Mouse (Mus musculus) kidney, adult 2 months (tissue): ENCODE measurements around the gene Myl3. TPM values are rescaled to one million over a fixed set of nuclear protein-coding genes. Genes with fewer than 3 reads are reported as not detected.

ENCODE experiments used
- DNase-seq: peaks from one replicate; pipeline ENCODE4 v3.0.0; 2021
- H3K27ac ChIP-seq: fragments of 200-500 bp; 2 replicates; pipeline ENCODE4 v1.5.1; 2012; ENCODE audit warnings: low read depth, low read length, control low read depth, inconsistent platforms; ENCODE audit not compliant: insufficient read depth
- H3K27me3 ChIP-seq: fragments of 200-500 bp; replicated peaks from 2 replicates; pipeline ENCODE4 v1.6.1; 2012; ENCODE audit warnings: mild to moderate bottlenecking, moderate library complexity, low read length, inconsistent platforms; ENCODE audit not compliant: control insufficient read depth, insufficient read depth
- H3K36me3 ChIP-seq: fragments of 200-500 bp; 2 replicates; pipeline ENCODE4 v1.6.1; 2012; ENCODE audit warnings: mild to moderate bottlenecking, moderate library complexity, low read length, inconsistent platforms; ENCODE audit not compliant: control insufficient read depth, insufficient read depth
- H3K4me1 ChIP-seq: fragments of 200-500 bp; 2 replicates; pipeline ENCODE4 v1.6.1; 2011; ENCODE audit warnings: low read length; ENCODE audit not compliant: control insufficient read depth, insufficient read depth
- H3K4me3 ChIP-seq: fragments of 200-500 bp; 2 replicates; pipeline ENCODE4 v1.5.1; 2011; ENCODE audit warnings: mild to moderate bottlenecking, low read depth, low read length, control low read depth; ENCODE audit not compliant: insufficient read depth
- CTCF ChIP-seq: fragments of 200-500 bp; conservative IDR thresholded peaks from 2 replicates; pipeline ENCODE4 v1.5.1; 2011; ENCODE audit warnings: low read depth, mild to moderate bottlenecking, control low read depth, low read length, moderate library complexity, mixed read lengths; ENCODE audit not compliant: insufficient read depth, insufficient read length
- POLR2A ChIP-seq: fragments of 200-500 bp; IDR thresholded peaks from one replicate; pipeline ENCODE4 v1.6.1; 2011; ENCODE audit warnings: low read depth, low read length, control low read depth
- WGBS: fragments of 180-500 bp; shearing (Covaris S2); methylation state at CpG from one replicate; pipeline ENCODE4 v1.1.7; 2018; 5-methylcytosine and 5-hydroxymethylcytosine counted together
- polyA plus RNA-seq: library from polyadenylated mRNA; depleted of rRNA; stranded (reverse); fragments of >200 nt; gene quantifications from 2 replicates; pipeline ENCODE4 v1.2.3, GENCODE M21; 2012; rRNA removed

The Myl3 gene
- polyA plus RNA-seq, 1 experiment, result 11.5 TPM

DNA sequence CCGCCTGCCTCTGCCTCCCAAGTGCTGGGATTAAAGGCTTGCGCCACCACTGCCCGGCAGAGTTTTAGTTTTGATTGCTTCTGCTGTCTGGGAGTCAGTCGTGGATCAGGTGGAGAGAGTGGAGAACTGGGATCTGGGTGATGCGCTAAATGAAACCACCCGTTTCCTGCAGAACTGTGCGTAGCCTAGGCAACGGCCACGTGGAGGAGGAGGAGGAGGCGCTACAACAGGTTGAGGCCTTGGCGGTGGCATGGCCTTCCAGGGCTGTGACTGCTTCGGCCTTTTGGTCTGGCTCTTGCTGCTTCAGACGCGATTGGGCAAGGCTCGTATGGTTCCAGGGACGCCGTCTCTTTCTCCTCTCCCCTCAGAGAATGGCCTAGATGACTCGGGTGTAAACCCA is 72.1 kb downstream of the Myl3 start, which contains the start of gene Prss44:
Prss44 (plus strand) TSS at position 206 of the 400 bp plus-strand sequence.
- WGBS, result 62% methylated on average over 18 of the region's 18 CpGs
- H3K27ac ChIP-seq, result no peak within 1 kb of the TSS
- H3K4me3 ChIP-seq, result no peak within 1 kb of the TSS
- H3K36me3 ChIP-seq, result no peaks in the 10 kb centered on the region
- H3K27me3 ChIP-seq, result no peaks in the 10 kb centered on the region
- DNase-seq, result no peak
- TF ChIP-seq CTCF, result no peak
- TF ChIP-seq POLR2A, result no peak
- no peaks in the 10 kb centered on the region for H3K4me1 ChIP-seq

Other genes with a start within 250 kb of the Myl3 start
- 35.1 and 37.6 TPM in 2 replicates for gene Setd2, start 209.3 kb upstream of the Myl3 start, polyA plus RNA-seq
- gene Nradd, start 117.4 kb upstream of the Myl3 start, polyA plus RNA-seq, result 4.3 and 6.2 TPM in 2 replicates
- 41.6 and 49.2 TPM in 2 replicates for gene Nbeal2, start 87.7 kb upstream of the Myl3 start, polyA plus RNA-seq
- 95.9 and 125 TPM in 2 replicates for gene Ccdc12, start 85.4 kb upstream of the Myl3 start, polyA plus RNA-seq
- gene Pth1r, start 5.3 kb downstream of the Myl3 start, polyA plus RNA-seq, result 740 and 847 TPM in 2 replicates
- not detected in 2 replicates for gene Prss42, start 56.3 kb downstream of the Myl3 start, polyA plus RNA-seq
- gene Prss44, start 72.1 kb downstream of the Myl3 start, polyA plus RNA-seq, result not detected in 2 replicates
- gene Prss43, start 84.8 kb downstream of the Myl3 start, polyA plus RNA-seq, result not detected in 2 replicates
- gene Prss45, start 92.7 kb downstream of the Myl3 start, polyA plus RNA-seq, result not detected in 2 replicates
- gene Prss46, start 102.6 kb downstream of the Myl3 start, polyA plus RNA-seq, result not detected in 2 replicates
- not detected in 2 replicates for gene Prss50, start 116.1 kb downstream of the Myl3 start, polyA plus RNA-seq
- gene Als2cl, start 138.0 kb downstream of the Myl3 start, polyA plus RNA-seq, result 32.3 and 40.8 TPM in 2 replicates
- 7.9 and 9.5 TPM in 2 replicates for gene Tmie, start 138.3 kb downstream of the Myl3 start, polyA plus RNA-seq
- gene Fam240a, start 175.0 kb downstream of the Myl3 start, polyA plus RNA-seq, result not detected in 2 replicates
- gene Tdgf1, start 204.3 kb downstream of the Myl3 start, polyA plus RNA-seq, result not detected in 2 replicates
- gene Lrrc2, start 209.7 kb downstream of the Myl3 start, polyA plus RNA-seq, result 0.05 and 0.56 TPM in 2 replicates
- gene Rtp3, start 248.7 kb downstream of the Myl3 start, polyA plus RNA-seq, result 9.8 and 11.4 TPM in 2 replicates